Mouse (Mus musculus) c-Kit-positive CD71-negative TER-119-negative erythroid progenitor cells, embryonic 14.5 days (primary cell): ENCODE data around the gene Slc16a2.

Experiments used
- DNase-seq: peaks from one replicate; pipeline ENCODE4 v3.0.0-alpha.2; 2013; ENCODE audit warnings: low read depth

The Slc16a2 gene

DNA sequence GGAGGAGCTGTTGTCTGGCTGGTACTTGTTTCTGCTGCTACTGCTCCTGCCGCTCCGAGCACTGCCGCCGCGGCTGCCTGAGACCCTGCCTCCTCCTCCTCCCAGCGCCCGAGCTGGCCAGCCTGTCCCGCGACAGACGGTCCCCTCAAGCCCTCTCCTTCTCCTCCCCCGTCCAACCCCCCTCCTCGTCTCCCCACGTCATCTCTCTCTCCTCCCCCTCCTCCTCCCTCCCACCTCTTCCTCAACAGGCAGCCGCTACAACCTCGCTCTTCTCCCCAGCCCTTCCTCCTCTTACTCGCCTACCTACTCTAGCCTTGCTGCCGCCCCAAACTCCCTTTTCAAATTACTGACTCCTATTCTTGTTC lies at the start of gene Slc16a2:
Gene Slc16a2 (minus strand): TSS at position 152 of the 365 bp plus-strand sequence.
- no peak for DNase-seq

DNA sequence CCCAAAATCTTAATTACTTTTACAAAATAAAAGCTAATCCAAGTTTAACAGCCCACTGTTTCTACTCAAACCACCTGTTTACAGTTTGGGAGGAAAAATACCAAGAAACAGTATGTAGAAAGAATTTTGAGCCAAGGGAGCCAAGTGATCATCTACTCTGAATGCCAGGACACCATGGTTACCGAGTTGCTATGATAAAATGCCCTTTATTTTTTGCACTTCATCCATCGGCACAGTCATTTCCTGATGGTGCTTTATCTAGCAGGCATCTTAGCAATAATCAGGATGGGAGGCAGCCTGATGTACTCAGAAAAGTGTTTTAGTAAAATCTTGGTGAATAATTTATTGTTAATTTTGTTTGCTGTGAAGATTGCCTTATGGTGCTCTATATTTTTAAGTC lies 41.7 kb upstream of the Slc16a2 start:
- no peak for DNase-seq

GRCm38 (mm10) chrX:103862877-103863276 lies 41.1 kb upstream of the Slc16a2 start:
- no peak for DNase-seq

DNA sequence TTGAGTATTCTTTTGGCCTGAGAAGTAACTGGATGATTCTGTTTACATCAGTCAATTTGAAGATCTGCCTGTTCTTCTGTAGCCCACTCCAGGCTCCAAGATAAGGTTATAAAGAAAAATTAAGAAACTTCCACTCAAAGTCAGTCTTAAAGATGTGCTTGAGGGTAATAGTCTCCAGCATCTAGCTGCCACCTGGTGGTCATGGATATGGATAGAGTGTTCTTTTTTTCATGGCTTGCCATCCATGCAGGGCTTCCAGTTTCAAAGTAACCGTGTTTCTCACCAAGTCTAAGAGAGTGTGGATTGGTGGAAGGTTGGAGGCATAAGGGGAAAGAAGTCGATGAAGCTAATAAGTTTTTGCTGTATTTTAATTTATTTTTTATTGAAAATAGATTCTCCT lies 23.5 kb upstream of the Slc16a2 start:
- no peak for DNase-seq

DNA sequence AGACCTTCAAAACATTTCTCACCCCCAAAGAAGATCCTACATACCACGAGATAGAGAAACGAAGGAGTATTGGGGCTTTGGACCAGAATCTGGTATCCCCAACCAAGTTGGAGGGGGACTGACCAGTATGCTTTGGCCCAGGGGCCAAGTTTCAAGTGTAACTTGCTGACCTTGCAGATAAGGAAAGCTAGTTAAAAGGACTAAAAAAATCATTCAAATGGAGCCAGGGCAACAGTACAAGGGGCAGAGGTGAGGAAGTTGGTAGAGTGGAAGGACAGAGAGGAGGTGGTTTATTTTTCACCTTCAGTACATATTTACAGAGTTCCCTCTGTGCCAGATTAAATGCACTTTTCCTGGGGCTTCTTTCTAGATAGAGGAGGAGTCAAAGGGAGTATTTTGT lies 7.1 kb upstream of the Slc16a2 start:
- DNase-seq, result no peak

- DNase-seq, result no peak
Observed at GRCm38 (mm10) chrX:103822271-103822811, 558 bp upstream of the Slc16a2 start.

GRCm38 (mm10) chrX:103821195-103821831 lies 470 bp downstream of the Slc16a2 start:
- DNase-seq, result no peak

- DNase-seq, result no peak
Observed at GRCm38 (mm10) chrX:103820307-103821194, 1.2 kb downstream of the Slc16a2 start.

- no peak for DNase-seq
Observed at GRCm38 (mm10) chrX:103819253-103819652, 2.5 kb downstream of the Slc16a2 start.

GRCm38 (mm10) chrX:103812690-103813089 lies 9.1 kb downstream of the Slc16a2 start:
- no peak for DNase-seq

DNA sequence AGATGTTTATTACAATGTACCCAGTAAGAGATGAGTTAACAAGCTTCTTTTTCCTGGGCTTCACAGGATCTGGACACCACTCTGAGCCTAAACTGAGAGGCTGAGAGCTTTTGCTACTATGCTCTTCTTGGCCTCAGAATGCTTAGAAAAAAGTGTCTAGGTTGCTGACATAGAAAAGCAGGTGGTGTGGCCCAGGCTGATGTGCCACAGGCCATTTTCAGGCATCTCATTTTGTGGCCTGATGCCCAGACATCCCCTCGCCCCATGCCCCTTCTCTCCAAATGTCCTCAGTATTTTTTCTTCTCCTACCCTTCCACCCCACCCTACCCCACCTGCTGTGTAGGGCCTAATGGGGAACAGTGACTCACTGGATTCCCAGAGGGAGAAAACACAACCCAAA lies 11.3 kb downstream of the Slc16a2 start:
- DNase-seq, result no peak

GRCm38 (mm10) chrX:103806373-103806772 lies 15.4 kb downstream of the Slc16a2 start:
- DNase-seq, result no peak

GRCm38 (mm10) chrX:103796961-103797360 lies 24.8 kb downstream of the Slc16a2 start:
- no peak for DNase-seq

DNA sequence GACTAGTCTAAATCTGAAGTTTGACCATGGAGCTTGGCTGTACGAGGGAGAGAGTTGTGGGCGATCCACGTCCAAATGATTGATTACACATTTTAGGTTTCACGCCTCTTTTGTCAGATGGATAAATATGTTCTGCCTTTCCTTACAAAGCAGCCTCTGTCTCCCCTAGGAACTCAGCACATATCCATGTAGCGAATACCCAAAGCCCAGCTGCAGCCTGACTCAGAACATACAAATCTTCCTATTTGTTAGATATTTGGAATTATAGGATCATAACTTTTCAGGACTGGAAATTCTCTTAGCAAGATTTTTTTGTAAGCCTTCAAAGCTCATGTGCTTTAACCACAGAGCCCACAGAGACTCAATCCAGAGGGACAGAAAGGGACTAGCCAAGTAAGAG lies 26.3 kb downstream of the Slc16a2 start:
- DNase-seq, result no peak

- DNase-seq, result no peak
Observed at GRCm38 (mm10) chrX:103791329-103791728, 30.5 kb downstream of the Slc16a2 start.

GRCm38 (mm10) chrX:103785681-103786080 lies 36.1 kb downstream of the Slc16a2 start:
- DNase-seq, result no peak

- DNase-seq, result no peak
Observed at GRCm38 (mm10) chrX:103776412-103776811, 45.4 kb downstream of the Slc16a2 start.

GRCm38 (mm10) chrX:103746197-103746596 lies 75.6 kb downstream of the Slc16a2 start:
- DNase-seq, result no peak

DNA sequence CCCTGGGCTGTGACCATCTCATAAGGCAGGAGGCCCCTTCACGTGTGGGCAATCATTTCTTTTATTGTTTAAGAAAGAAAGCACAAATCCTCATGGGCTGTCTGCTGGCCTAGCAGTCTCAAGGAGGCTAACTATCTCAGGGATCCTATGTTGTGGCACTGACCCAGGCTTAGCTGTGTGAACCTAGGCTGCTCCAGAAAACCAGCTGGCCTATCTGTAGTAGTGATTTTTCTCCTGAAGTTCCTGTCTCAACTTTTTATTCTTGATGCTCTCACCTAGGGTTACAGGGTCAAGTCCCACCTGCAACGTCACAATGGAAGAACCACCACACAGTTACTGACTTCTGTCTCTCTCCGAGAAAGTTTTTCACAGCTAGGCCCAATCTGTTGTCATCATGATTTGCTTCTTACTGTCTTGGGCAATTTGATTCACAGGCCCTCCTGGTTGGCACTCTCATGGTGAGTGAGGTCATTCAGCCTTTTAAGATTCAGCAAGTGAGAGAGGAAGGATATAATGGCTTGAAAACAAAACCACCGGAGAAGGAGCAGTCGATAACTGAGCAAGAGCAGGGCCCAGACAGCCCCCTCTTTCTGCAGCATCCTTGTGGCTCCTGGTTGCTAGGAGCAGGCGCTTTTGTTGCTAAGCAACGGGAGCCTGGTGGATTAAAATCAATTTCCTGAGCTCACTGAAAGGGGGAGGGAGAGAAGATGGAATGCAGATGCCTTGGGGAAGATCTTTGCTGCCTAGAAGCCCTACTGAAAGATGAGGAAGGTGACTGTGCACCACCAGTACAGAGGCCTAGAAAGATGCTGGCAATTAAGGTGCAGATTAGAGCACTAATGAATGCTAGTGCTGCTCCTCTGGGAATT lies 77.4 kb downstream of the Slc16a2 start:
- DNase-seq, result no peak

GRCm38 (mm10) chrX:103742057-103742315 lies 79.8 kb downstream of the Slc16a2 start:
- no peak for DNase-seq

DNA sequence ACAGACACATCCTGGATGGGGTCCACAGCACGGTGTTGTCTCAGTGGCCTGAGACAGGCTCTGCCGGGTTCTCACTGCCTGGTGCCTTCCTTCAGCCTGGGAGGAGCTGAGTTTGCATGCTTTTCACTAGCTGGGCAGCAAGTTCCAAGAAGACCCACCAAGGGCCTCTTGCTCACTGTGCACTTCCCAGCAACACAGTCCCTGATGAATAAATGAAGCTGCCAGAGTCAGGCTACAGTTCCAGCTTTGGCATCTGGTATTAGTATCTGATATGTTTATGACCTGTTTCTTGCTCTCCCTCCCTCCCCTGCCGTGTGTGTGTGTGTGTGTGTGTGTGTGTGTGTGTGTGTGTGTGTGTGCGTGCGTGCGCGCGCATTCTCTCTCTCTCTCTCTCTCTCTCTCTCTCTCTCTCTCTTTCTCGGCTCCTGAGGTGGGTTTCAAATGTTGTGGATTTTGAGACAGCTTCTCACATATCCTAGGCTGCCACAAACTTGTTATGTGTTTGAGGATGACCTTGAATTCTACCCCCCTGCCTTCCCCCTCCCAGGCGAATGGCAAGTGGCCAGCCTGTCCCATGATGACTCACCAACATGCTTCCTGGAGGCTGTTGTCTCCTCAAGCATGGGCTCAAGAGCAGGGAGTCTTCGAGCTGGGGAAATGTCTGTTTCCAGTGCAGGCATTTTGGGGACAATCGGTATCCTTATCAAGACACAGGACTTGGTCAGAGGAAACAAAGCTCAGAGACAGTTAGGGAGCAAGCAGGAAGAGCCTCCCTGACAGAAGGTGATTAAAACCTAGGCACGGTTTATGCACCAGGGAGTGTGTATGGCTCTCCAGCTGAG lies 80.3 kb downstream of the Slc16a2 start:
- DNase-seq, result no peak
